Mouse (Mus musculus): ENCODE results near the gene Mtmr3. TPM values are rescaled to one million over a fixed set of nuclear protein-coding genes. Genes with fewer than 3 reads are reported as not detected.

Gene Mtmr3
- total and polyA plus RNA-seq, 3 experiments: 31.7 to 46.3 (median 32.5) TPM

DNA sequence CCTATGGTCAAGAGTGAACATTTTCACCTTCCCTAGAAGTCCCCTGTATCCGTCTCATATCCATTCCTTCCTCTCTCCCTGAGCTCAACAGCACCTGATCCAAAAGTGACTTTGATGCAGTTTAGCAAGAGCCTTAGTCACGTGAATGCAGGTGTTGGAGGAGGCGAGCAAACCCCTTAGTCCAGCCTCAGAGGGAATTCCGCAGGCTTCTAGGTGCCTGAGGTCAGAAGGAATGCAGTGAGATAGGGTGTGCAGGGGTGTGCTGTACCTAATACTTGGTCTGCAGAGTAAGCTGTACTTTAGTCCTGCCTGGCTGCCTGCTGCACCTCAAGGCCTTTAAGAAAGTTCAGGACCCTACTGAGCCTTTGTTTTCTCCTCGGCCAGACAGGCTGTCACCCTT is 49.1 kb upstream of the Mtmr3 start:
- peaks cover 22% of the 10 kb centered on the region for H3K79me2 ChIP-seq (replicated peaks; ENCODE audit: control insufficient read depth, extremely low read depth, insufficient read depth, poor library complexity, severe bottlenecking)
- H3K36me3 ChIP-seq (replicated peaks in 1 of 2; ENCODE audit: control insufficient read depth in 1 of 2, insufficient read depth in 1 of 2, low read length in 1 of 2): peaks cover 41 to 89% of the 10 kb centered on the region in 2 experiments

DNA sequence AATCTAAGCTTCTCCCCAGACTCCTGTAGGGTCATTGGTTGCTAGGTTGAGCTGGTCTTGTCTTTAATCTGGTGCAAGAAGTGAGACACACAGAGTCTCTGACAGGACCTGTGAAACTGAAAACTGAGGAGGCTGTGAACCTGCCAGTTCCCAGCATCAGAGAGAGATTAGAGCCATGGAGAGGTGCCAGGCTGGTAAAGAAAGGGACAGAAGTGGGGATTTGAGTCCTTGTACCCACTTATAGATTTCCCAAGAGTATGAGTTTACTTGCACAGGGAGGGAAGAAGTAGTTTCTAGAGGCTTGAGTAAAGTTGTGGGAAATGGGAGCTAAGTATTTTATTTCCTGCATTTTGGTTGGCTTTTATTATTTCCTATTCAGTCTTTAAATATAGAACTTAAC is 46.5 kb upstream of the Mtmr3 start:
- in situ Hi-C loops (cut with MboI; ENCODE audit: low pct_ligation_motif_present, low pct_unique_long_range_greater_than_20kb, low sequenced_read_pairs): no loop called here
- dilution Hi-C loops (cut with MboI; ENCODE audit: extremely low pct_ligation_motif_present, extremely low pct_unique_long_range_greater_than_20kb, low sequenced_read_pairs): no loop called here
- Histone ChIP-seq H3K27me3 (replicated peaks) (no peaks in the 10 kb centered on the region), H3K9me3 (replicated peaks; ENCODE audit: low read length) (no peaks in the 10 kb centered on the region), H3K79me2 (replicated peaks; ENCODE audit: control insufficient read depth, extremely low read depth, insufficient read depth, poor library complexity, severe bottlenecking) (peaks cover 31% of the 10 kb centered on the region), H3K27ac (ENCODE audit: insufficient read depth, low read depth) (no peak overlapping the region), H3K36me3 (replicated peaks in 1 of 2; ENCODE audit: control insufficient read depth in 1 of 2, insufficient read depth in 1 of 2, low read length in 1 of 2) (peaks cover 27 to 64% of the 10 kb centered on the region in 2 experiments), H3K4me2 (ENCODE audit: insufficient read depth, low read depth, poor library complexity, severe bottlenecking) (no peak overlapping the region), H3K9ac (ENCODE audit: insufficient read depth, low read depth) (no peak overlapping the region), H3K4me1 (ENCODE audit: control insufficient read depth in 1 of 2, insufficient read depth in 2 of 2) (peaks cover 7 to 23% of the 10 kb centered on the region in 2 experiments; a peak in 3 of 4 replicates), H3K4me3 (replicated peaks in 1 of 3; ENCODE audit: low read depth in 2 of 3, low read length in 2 of 3, poor library complexity in 1 of 3) (no peak overlapping the region)
- TF ChIP-seq EP300 (IDR thresholded peaks at IDR 0.05; ENCODE audit: low read length) (no peak), MEF2A (IDR thresholded peaks at IDR 0.05; ENCODE audit: borderline replicate concordance, low read depth, low read length) (no peak), RAD21 (IDR thresholded peaks at IDR 0.05; ENCODE audit: low read depth, low read length) (no peak), ZKSCAN1 (IDR thresholded peaks at IDR 0.05; ENCODE audit: borderline replicate concordance, low read depth, low read length) (no peak), GABPA (IDR thresholded peaks at IDR 0.05; ENCODE audit: insufficient replicate concordance, low read depth, low read length) (no peak), KAT2A (IDR thresholded peaks at IDR 0.05; ENCODE audit: insufficient replicate concordance, low read length) (no peak), SMC3 (IDR thresholded peaks at IDR 0.05; ENCODE audit: low read depth, low read length) (no peak), E2F4 (IDR thresholded peaks at IDR 0.05; ENCODE audit: insufficient replicate concordance, low read depth, low read length) (no peak), MAZ (IDR thresholded peaks at IDR 0.05; ENCODE audit: low read depth, low read length) (no peak), ZC3H11A (IDR thresholded peaks at IDR 0.05; ENCODE audit: low read depth, low read length) (no peak), CTCF (conservative IDR thresholded peaks at IDR 0.05 in 1 of 2, IDR thresholded peaks at IDR 0.05 in 1 of 2; ENCODE audit: low read depth in 2 of 2, low read length in 2 of 2) (no peak), PAX5 (IDR thresholded peaks at IDR 0.05; ENCODE audit: low read length) (no peak), CHD2 (IDR thresholded peaks at IDR 0.05; ENCODE audit: low read length) (no peak), MAFK (IDR thresholded peaks at IDR 0.05; ENCODE audit: insufficient replicate concordance, low read length) (no peak), MAX (IDR thresholded peaks at IDR 0.05; ENCODE audit: low read length) (no peak)
- DNase-seq (ENCODE audit: extremely low read depth): no peak

More for the DNA sequence above, 49.1 kb upstream of the Mtmr3 start:
- TF ChIP-seq JUN (IDR thresholded peaks at IDR 0.05; ENCODE audit: insufficient read depth, low read depth, low read length): no peak
- H3K4me1 ChIP-seq (ENCODE audit: control insufficient read depth in 1 of 2, insufficient read depth in 2 of 2): peaks cover 6 to 16% of the 10 kb centered on the region in 2 experiments; a peak in 3 of 4 replicates
- DNase-seq (ENCODE audit: extremely low read depth): no peak
- H3K9ac ChIP-seq (ENCODE audit: insufficient read depth, low read depth): no peak overlapping the region
- H3K4me3 ChIP-seq (replicated peaks in 1 of 3; ENCODE audit: low read depth in 2 of 3, low read length in 2 of 3, poor library complexity in 1 of 3): no peak overlapping the region
- dilution Hi-C loops (cut with MboI; ENCODE audit: extremely low pct_ligation_motif_present, extremely low pct_unique_long_range_greater_than_20kb, low sequenced_read_pairs): no loop called here
- H3K27me3 ChIP-seq (replicated peaks): no peaks in the 10 kb centered on the region
- in situ Hi-C loops (cut with MboI; ENCODE audit: low pct_ligation_motif_present, low pct_unique_long_range_greater_than_20kb, low sequenced_read_pairs): no loop called here
- no peak overlapping the region for H3K4me2 ChIP-seq (ENCODE audit: insufficient read depth, low read depth, poor library complexity, severe bottlenecking)
- no peaks in the 10 kb centered on the region for H3K9me3 ChIP-seq (replicated peaks; ENCODE audit: low read length)
- H3K27ac ChIP-seq (ENCODE audit: insufficient read depth, low read depth): no peak overlapping the region

All from CH12.LX (cell line).